Mouse (Mus musculus) thymus, postnatal 4 days (tissue): ENCODE results near the gene Spty2d1.

Experiments
- DNase-seq: peaks from one replicate; pipeline ENCODE4 v3.0.0; 2021

The Spty2d1 gene

DNA sequence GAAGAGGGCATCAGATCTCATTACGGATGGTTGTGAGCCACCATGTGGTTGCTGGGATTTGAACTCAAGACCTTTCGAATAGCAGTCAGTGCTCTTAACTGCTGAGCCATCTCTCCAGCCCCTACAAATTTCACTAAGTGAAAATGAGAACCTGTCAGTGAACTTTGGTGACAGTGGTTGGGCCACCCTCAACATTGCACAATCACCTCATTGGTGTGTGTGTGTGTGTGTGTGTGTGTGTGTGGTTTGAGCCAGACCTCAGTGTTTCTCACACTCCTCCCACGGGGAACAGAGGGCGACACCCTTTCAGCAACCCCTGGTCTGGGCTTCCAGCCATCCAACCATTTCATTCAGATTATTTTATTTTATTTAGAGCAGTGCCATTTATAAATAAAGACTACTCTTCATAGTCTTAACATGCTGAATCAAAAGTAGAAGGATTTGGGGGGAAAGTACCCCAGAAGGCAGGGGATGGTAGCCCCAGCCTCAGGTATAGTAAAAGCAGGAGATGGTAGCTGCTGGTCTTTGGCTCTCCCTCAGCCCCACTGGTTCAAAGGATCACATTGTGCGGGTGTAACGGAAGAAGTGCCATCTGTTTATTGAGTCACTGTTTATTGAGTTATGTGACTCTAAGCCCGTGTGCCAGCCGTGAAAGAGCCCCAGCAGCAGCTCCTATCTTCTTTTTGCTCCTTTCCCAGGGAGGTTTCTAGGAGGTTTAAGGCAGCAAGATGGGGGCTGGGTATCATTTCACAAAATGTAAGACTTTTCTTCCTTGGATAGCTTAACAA lies 22.3 kb downstream of the Spty2d1 start:
- no peak for DNase-seq

- no peak for DNase-seq
Measured at GRCm38 (mm10) chr7:46983280-46983679, 24.9 kb downstream of the Spty2d1 start, which contains the start of gene Gm9999. Gene Gm9999, plus strand, starts transcription at chr7:46983580.

DNA sequence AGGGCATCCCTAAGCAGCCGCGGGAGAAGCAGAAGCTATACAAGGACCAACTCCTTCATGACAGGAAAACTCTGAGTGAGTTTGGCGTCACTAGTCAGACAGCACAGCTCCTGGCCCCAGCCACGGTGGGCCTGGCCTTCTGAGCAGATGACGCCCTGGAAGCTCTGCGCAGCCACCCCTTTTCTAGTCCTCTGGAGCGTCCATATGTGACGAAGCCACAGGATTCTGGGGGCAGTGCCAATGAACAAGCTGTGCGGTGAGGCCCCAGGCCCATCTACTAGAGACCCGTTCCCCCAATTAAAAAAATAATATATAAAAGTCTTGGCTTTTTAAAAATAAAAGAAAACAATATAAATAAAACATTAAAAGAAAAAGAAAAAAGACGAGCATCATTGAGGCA lies 32.8 kb downstream of the Spty2d1 start:
- no peak for DNase-seq

DNA sequence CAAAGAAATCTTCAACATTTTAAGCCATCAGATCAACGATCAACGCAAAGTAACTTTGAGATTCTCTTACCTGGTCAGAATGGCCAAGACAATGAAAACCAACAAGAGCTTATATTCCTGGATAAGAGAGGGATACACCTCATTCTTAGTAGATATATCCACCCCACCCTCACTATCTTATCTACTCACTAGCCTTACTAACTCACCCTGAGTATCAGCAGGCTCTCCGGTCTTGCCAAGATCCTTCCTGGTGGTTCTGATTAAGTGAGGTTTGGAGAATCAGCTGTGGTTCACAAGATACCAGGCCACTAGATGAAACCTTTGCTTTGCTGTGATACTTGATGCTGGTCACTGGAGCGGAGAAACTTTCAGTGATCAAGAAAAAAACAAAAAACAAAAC lies 33.6 kb downstream of the Spty2d1 start:
- no peak for DNase-seq

GRCm38 (mm10) chr7:46969898-46970297 lies 38.3 kb downstream of the Spty2d1 start:
- no peak for DNase-seq

GRCm38 (mm10) chr7:46964070-46964469 lies 44.1 kb downstream of the Spty2d1 start:
- no peak for DNase-seq

DNA sequence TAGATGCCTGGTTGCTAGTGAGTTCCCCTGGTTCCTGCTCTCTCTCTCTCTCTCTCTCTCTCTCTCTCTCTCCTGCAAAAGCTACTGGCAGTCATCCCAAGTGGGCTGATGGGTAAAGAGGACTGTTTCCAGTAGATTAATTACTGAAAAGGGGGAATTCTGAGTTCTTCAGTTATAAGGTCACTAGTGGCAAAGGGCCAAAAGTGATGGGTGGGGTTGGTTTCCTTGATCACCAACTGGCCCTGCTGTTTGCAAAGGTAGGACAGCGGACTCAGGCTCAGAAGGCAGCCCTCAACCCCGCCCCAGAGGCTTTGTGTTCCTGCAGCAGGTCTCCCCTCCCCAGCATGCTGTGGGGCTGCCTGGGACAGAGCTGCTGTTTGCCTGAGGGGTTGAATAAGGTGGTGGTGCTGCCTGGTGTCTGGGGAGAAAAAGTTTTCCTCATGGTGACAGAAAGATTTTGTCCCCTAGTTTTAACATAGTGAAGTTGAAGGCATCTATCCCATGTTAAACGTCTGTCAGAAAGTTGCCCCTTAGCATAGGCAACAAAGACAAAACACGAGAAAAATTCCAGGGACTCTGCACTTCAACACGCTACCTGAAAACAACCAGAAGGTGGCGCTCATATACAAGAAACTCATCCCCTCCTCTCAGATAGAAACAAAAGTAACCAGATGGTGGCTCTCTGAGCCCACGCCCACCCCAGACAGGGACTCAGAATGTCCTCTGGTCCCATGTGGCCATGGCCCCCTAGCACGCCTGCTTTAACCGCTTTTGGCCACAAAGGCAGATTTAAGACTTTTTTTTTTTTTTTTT lies 45.2 kb downstream of the Spty2d1 start:
- DNase-seq = peak; percentile 71

DNA sequence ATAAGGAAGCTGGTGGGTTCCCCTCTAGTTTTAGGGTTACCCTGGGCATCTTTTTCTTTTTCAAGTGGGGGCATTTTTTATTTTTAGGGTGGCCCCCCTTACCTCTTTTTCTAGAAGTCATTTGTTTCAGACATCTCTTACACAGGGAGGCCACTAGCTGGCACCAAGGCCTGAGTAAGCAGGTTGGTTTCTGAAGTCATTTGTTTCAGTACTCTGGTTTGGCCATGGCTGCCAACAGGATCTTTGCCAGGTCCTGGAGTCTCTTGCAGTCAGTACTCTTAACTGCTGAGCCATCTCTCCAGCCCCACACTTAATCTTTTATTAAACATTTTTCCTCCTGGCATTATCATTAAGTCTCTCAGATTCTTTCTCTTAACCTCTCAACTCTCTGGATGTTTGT lies 46.1 kb downstream of the Spty2d1 start:
- no peak for DNase-seq

DNA sequence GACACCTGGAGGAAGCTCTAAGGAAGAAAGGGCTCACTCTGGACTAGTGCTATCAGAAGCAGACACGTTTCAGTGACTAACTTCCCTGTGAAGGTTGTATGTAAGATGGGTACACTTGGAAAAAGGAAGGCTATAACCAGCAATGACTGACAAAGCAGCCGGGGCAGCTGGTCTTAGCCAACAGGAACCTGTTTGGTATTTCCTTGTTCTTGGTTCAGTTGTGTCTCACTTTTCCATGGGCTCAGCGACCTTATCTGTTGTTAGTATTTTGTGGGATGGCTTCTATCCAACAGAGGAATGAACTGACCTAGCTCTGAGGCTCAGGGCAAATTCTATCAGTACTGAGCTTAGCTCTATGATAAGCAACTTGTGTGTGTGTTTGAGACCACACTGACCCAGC lies 47.2 kb downstream of the Spty2d1 start:
- no peak for DNase-seq

GRCm38 (mm10) chr7:46958853-46959252 lies 49.4 kb downstream of the Spty2d1 start:
- DNase-seq = no peak

- peak; percentile 94 for DNase-seq
Measured at GRCm38 (mm10) chr7:46957831-46958691, 50.1 kb downstream of the Spty2d1 start, which contains the start of gene Uevld. Gene Uevld, minus strand, starts transcription at chr7:46958527.
